Mouse (Mus musculus) lung, postnatal 10 days (tissue): ENCODE data around the gene H6pd.

ENCODE experiments used
- DNase-seq: peaks from one replicate; pipeline ENCODE4 v3.0.0; 2021

H6pd gene

GRCm38 (mm10) chr4:149971393-149971792, 37.4 kb downstream of the H6pd start:
- DNase-seq = no peak

- no peak for DNase-seq
These were observed 40.3 kb downstream of the H6pd start for GRCm38 (mm10) chr4:149968526-149968925.

- DNase-seq = no peak
These were observed 41.9 kb downstream of the H6pd start for GRCm38 (mm10) chr4:149966963-149967362.

- peak; percentile 86 for DNase-seq
These were observed 42.6 kb downstream of the H6pd start for GRCm38 (mm10) chr4:149966252-149966651.

GRCm38 (mm10) chr4:149965672-149966071, 43.2 kb downstream of the H6pd start:
- no peak for DNase-seq

GRCm38 (mm10) chr4:149965242-149965641, 43.6 kb downstream of the H6pd start:
- DNase-seq = no peak

- DNase-seq = no peak
These were observed 44.1 kb downstream of the H6pd start for GRCm38 (mm10) chr4:149964770-149965169.

GRCm38 (mm10) chr4:149964285-149964684, 44.5 kb downstream of the H6pd start:
- DNase-seq = no peak

- DNase-seq = no peak
These were observed 48.4 kb downstream of the H6pd start for GRCm38 (mm10) chr4:149960391-149960790.

- no peak for DNase-seq
These were observed 49.0 kb downstream of the H6pd start for GRCm38 (mm10) chr4:149959816-149960215.

GRCm38 (mm10) chr4:149958566-149958965, 50.3 kb downstream of the H6pd start:
- DNase-seq = peak; percentile 85

GRCm38 (mm10) chr4:149956048-149956447, 52.8 kb downstream of the H6pd start:
- no peak for DNase-seq

- no peak for DNase-seq
These were observed 53.2 kb downstream of the H6pd start for GRCm38 (mm10) chr4:149955631-149956030.

- DNase-seq = peak; percentile 98
These were observed 53.9 kb downstream of the H6pd start, which contains the start of gene Spsb1 for GRCm38 (mm10) chr4:149954893-149955439. Gene Spsb1 (minus strand): TSS chr4:149955043.

GRCm38 (mm10) chr4:149953621-149954481, 55.0 kb downstream of the H6pd start:
- DNase-seq = peak; percentile 71

GRCm38 (mm10) chr4:149952201-149952600, 56.6 kb downstream of the H6pd start:
- no peak for DNase-seq

- DNase-seq = peak; percentile 77
These were observed 57.6 kb downstream of the H6pd start for GRCm38 (mm10) chr4:149951201-149951600.

GRCm38 (mm10) chr4:149949691-149950090, 59.1 kb downstream of the H6pd start:
- DNase-seq = no peak

GRCm38 (mm10) chr4:149948119-149948518, 60.7 kb downstream of the H6pd start:
- peak; percentile 37 for DNase-seq

- DNase-seq = no peak
These were observed 61.4 kb downstream of the H6pd start for GRCm38 (mm10) chr4:149947396-149947795.

GRCm38 (mm10) chr4:149945194-149945593, 63.6 kb downstream of the H6pd start:
- no peak for DNase-seq

GRCm38 (mm10) chr4:149944214-149944613, 64.6 kb downstream of the H6pd start:
- no peak for DNase-seq

GRCm38 (mm10) chr4:149942831-149943741, 65.7 kb downstream of the H6pd start:
- DNase-seq = no peak
